Mouse (Mus musculus): ENCODE data around the gene Olfr384. TPM values are rescaled to one million over a fixed set of nuclear protein-coding genes. Genes with fewer than 3 reads are reported as not detected.

Olfr384 gene
- not detected for total RNA-seq (2023)

GRCm38 (mm10) chr11:73598294-73598693 is at the start of gene Olfr384:
TSS of gene Olfr384 (plus strand) at chr11:73598594.

GRCm38 (mm10) chr11:73592908-73593307 is 5.5 kb upstream of the Olfr384 start, which contains the start of gene Olfr385:
TSS of gene Olfr385 (minus strand) at chr11:73593008.

Other genes with a start within 250 kb of the Olfr384 start
- not detected for gene Olfr20, start 247.8 kb upstream of the Olfr384 start, total RNA-seq (2023)
- not detected for gene Olfr376, start 227.3 kb upstream of the Olfr384 start, total RNA-seq (2023)
- gene Olfr1, start 199.0 kb upstream of the Olfr384 start, total RNA-seq (2023) = not detected
- not detected for gene Olfr378, start 170.1 kb upstream of the Olfr384 start, total RNA-seq (2023)
- not detected for gene Olfr380, start 141.1 kb upstream of the Olfr384 start, total RNA-seq (2023)
- gene Olfr381, start 107.0 kb upstream of the Olfr384 start, total RNA-seq (2023) = not detected
- gene Olfr382, start 81.4 kb upstream of the Olfr384 start, total RNA-seq (2023) = not detected
- gene Olfr385, start 5.6 kb upstream of the Olfr384 start, total RNA-seq (2023) = not detected
- not detected for gene Zfp735, start 90.2 kb downstream of the Olfr384 start, total RNA-seq (2023)
- gene Olfr389, start 182.1 kb downstream of the Olfr384 start, total RNA-seq (2023) = not detected
- not detected for gene Olfr390, start 184.4 kb downstream of the Olfr384 start, total RNA-seq (2023)
- gene Olfr391-ps, start 204.5 kb downstream of the Olfr384 start, total RNA-seq (2023) = not detected
- not detected for gene Olfr392, start 218.5 kb downstream of the Olfr384 start, total RNA-seq (2023)